Mouse (Mus musculus) lung, adult 2 months (tissue): Measurements from ENCODE around the gene Akain1. TPM values are rescaled to one million over a fixed set of nuclear protein-coding genes. Genes with fewer than 3 reads are reported as not detected.

Source experiments
- DNase-seq: peaks from one replicate; pipeline ENCODE4 v3.0.0; 2022
- H3K4me1 ChIP-seq: fragments of 200-500 bp; 2 replicates; pipeline ENCODE4 v1.6.1; 2011; ENCODE audit warnings: low read length; ENCODE audit not compliant: control insufficient read depth, insufficient read depth
- H3K4me3 ChIP-seq: fragments of 200-500 bp; replicated peaks from 2 replicates; pipeline ENCODE3; 2011; ENCODE audit warnings: low read depth, mild to moderate bottlenecking, control low read depth, low read length; ENCODE audit errors: extremely low read depth
- CTCF ChIP-seq: fragments of 200-500 bp; IDR thresholded peaks from 2 replicates; pipeline ENCODE4 v1.5.1; 2011; ENCODE audit warnings: mild to moderate bottlenecking, low read length, control low read depth; ENCODE audit not compliant: insufficient read depth
- POLR2A ChIP-seq: fragments of 200-500 bp; IDR thresholded peaks from 2 replicates; pipeline ENCODE4 v1.6.1; 2011; ENCODE audit warnings: low read depth, mild to moderate bottlenecking, control low read depth, low read length, borderline replicate concordance; ENCODE audit errors: extremely low read depth
- WGBS: fragments of 180-500 bp; shearing (Covaris S2); methylation state at CpG from one replicate; pipeline ENCODE4 v1.1.7; 2018; 5-methylcytosine and 5-hydroxymethylcytosine counted together
- polyA plus RNA-seq: library from polyadenylated mRNA; depleted of rRNA; stranded (reverse); fragments of >200 nt; gene quantifications from 2 replicates; pipeline ENCODE4 v1.2.3, GENCODE M21; 2012

The Akain1 gene
- polyA plus RNA-seq, 1 experiment, result not detected

GRCm38 (mm10) chr17:69479261-69479660 lies 40.1 kb downstream of the Akain1 start:
- no peak for DNase-seq
- no peaks in the 10 kb centered on the region for H3K4me1 ChIP-seq
- no peak overlapping the region for H3K4me3 ChIP-seq
- 53% methylated on average over 4 of the region's 4 CpGs for WGBS
- TF ChIP-seq POLR2A, result no peak
- TF ChIP-seq CTCF, result no peak

DNA sequence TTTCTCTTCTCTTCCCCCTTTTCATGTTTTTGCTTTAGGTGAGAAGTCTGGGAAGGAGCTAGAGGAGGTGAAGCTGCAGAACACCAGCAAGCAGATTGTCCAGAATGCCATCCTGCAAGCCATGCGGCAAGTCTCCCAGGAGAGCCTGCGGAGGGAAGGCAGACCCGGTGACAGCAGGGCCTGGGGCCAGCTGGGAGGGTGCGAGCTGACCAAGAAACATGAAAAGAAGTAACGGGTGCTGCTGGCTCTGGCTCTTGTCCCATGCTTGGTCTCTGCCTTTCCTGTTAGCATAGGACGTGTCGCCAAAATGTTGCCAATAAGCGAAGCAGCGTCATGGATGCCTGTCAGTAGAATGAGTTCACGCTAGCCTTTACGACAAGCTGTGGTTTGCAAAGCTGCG lies 48.0 kb downstream of the Akain1 start:
- WGBS, result 71% methylated on average over 12 of the region's 12 CpGs
- Histone ChIP-seq H3K4me3 (no peak overlapping the region), H3K4me1 (no peaks in the 10 kb centered on the region)
- TF ChIP-seq POLR2A, result no peak
- TF ChIP-seq CTCF, result no peak
- DNase-seq, result no peak

GRCm38 (mm10) chr17:69487884-69488283 lies 48.8 kb downstream of the Akain1 start:
- H3K4me1 ChIP-seq, result no peaks in the 10 kb centered on the region
- DNase-seq, result no peak
- no peak overlapping the region for H3K4me3 ChIP-seq
- no peak for TF ChIP-seq POLR2A
- TF ChIP-seq CTCF, result no peak
- WGBS, result 80% methylated on average over 6 of the region's 6 CpGs

- 87% methylated on average over 5 of the region's 5 CpGs for WGBS
- Histone ChIP-seq H3K4me3 (no peak overlapping the region), H3K4me1 (no peaks in the 10 kb centered on the region)
- no peak for DNase-seq
- TF ChIP-seq POLR2A, result no peak
- TF ChIP-seq CTCF, result no peak
These were observed 49.7 kb downstream of the Akain1 start for GRCm38 (mm10) chr17:69488826-69489225.

GRCm38 (mm10) chr17:69492368-69492767 lies 53.2 kb downstream of the Akain1 start:
- no peaks in the 10 kb centered on the region for H3K4me1 ChIP-seq
- TF ChIP-seq CTCF, result no peak
- TF ChIP-seq POLR2A, result no peak
- DNase-seq, result no peak
- no peak overlapping the region for H3K4me3 ChIP-seq
- WGBS, result 82% methylated on average over 6 of the region's 6 CpGs

- 36% methylated on average over 2 of the region's 2 CpGs for WGBS
- no peak overlapping the region for H3K4me3 ChIP-seq
- no peak for TF ChIP-seq POLR2A
- no peak for TF ChIP-seq CTCF
- no peaks in the 10 kb centered on the region for H3K4me1 ChIP-seq
- DNase-seq, result no peak
These were observed 56.4 kb downstream of the Akain1 start for GRCm38 (mm10) chr17:69495531-69495930.

GRCm38 (mm10) chr17:69496125-69496524 lies 57.0 kb downstream of the Akain1 start:
- DNase-seq, result no peak
- H3K4me1 ChIP-seq, result no peaks in the 10 kb centered on the region
- no peak overlapping the region for H3K4me3 ChIP-seq
- TF ChIP-seq CTCF (no peak), POLR2A (no peak)
- 81% methylated on average over 3 of the region's 3 CpGs for WGBS

GRCm38 (mm10) chr17:69497315-69497714 lies 58.2 kb downstream of the Akain1 start:
- DNase-seq, result no peak
- Histone ChIP-seq H3K4me3 (no peak overlapping the region), H3K4me1 (no peaks in the 10 kb centered on the region)
- WGBS, result 57% methylated on average over 4 of the region's 4 CpGs
- TF ChIP-seq POLR2A (no peak), CTCF (no peak)

DNA sequence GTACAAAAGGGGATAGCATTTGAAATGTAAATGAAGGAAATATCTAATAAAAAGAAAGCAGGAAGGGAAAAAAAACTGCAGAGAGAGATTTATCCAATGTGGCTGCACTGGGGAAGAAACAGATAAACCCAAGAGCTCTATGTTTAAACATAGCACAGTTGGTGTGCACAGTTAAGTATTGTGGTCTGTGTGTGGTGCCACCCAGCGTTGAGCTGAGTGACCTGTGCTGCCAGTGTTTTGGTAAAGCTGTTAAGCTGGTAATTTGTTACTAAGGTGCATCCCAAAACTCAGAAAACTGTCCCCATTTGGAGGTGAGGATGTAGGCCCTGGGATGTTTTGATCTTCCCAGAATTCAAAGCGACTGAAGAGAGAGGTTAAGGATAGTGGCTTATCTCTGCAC lies 59.8 kb downstream of the Akain1 start:
- no peak for TF ChIP-seq POLR2A
- TF ChIP-seq CTCF, result no peak
- WGBS, result 45% methylated on average over 2 of the region's 2 CpGs
- no peaks in the 10 kb centered on the region for H3K4me1 ChIP-seq

DNA sequence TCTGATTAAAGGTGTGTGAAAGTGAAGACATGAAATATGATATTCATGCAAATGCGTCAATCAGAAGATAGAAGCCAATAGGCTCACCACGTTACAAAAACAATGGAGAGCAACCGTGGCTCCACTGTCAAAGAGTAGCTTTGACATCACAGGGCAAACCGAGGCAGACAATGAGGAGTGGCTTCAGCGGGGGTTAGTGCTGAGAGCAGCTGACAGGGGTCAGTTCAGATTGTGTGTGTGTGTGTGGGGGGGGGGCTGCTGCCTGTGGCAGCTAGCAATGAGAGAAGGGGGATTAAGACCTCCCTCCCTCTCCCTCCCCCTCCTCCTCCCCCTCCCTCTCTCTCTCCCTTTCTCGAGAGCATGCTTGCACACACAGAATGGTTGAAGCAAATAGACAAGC lies 60.3 kb downstream of the Akain1 start:
- WGBS, result 28% methylated on average over 6 of the region's 6 CpGs

More for the DNA sequence above, 59.8 kb downstream of the Akain1 start:
- no peak overlapping the region for H3K4me3 ChIP-seq
- DNase-seq, result no peak

GRCm38 (mm10) chr17:69506070-69506469 lies 66.9 kb downstream of the Akain1 start:
- no peak for DNase-seq
- WGBS, result 34% methylated on average over 3 of the region's 3 CpGs
- H3K4me3 ChIP-seq, result no peak overlapping the region
- TF ChIP-seq POLR2A (no peak), CTCF (no peak)
- H3K4me1 ChIP-seq, result no peaks in the 10 kb centered on the region

More for the DNA sequence above, 60.3 kb downstream of the Akain1 start:
- no peaks in the 10 kb centered on the region for H3K4me1 ChIP-seq
- TF ChIP-seq POLR2A (no peak), CTCF (no peak)
- H3K4me3 ChIP-seq, result no peak overlapping the region
- DNase-seq, result no peak
